Mouse (Mus musculus): Measurements from ENCODE around the gene Plekhm2.

- TF ChIP-seq POLR2A (IDR thresholded peaks at IDR 0.05; ENCODE audit: borderline replicate concordance, control insufficient read depth, low read depth, low read length) (no peak), CTCF (IDR thresholded peaks at IDR 0.05; ENCODE audit: control insufficient read depth, insufficient read depth, low read length) (peak; percentile 86)
These were observed 73.2 kb downstream of the Plekhm2 start for GRCm38 (mm10) chr4:141591547-141591946.
